Mouse (Mus musculus): ENCODE data around the gene Crtc2. TPM values are rescaled to one million over a fixed set of nuclear protein-coding genes. Genes with fewer than 3 reads are reported as not detected.

The Crtc2 gene
- total and polyA plus RNA-seq, 3 experiments: 7.1 to 66.9 TPM; not detected in 1

GRCm38 (mm10) chr3:90290602-90291001, 36.6 kb downstream of the Crtc2 start:
- H3K27me3 ChIP-seq (ENCODE audit: control insufficient read depth in 1 of 2, insufficient read depth in 2 of 2, low read length in 2 of 2): no peaks in the 10 kb centered on the region
- no peak for DNase-seq (ENCODE audit: low read depth, low spot score)
- peaks cover 26% of the 10 kb centered on the region for H3K79me2 ChIP-seq (ENCODE audit: control insufficient read depth, insufficient read depth, low read length, poor library complexity)
- TF ChIP-seq NELFE (IDR thresholded peaks at IDR 0.05; ENCODE audit: low read depth, low read length): no peak
- no peak for TF ChIP-seq BHLHE40 (IDR thresholded peaks at IDR 0.05; ENCODE audit: borderline replicate concordance, low read depth, low read length)
- TF ChIP-seq MYB (IDR thresholded peaks at IDR 0.05; ENCODE audit: low read depth, low read length): no peak
- TF ChIP-seq KAT2A (conservative IDR thresholded peaks at IDR 0.05; ENCODE audit: low read depth, low read length): no peak
- TF ChIP-seq MYC (IDR thresholded peaks at IDR 0.05; ENCODE audit: low read depth, low read length): no peak
- peak; percentile 9; the same call in 1 of the 2 replicates for TF ChIP-seq SMC3 (IDR thresholded peaks at IDR 0.05; ENCODE audit: low read depth, low read length)
- TF ChIP-seq TAL1 (IDR thresholded peaks at IDR 0.05; ENCODE audit: low read length): no peak
- TF ChIP-seq TBP (IDR thresholded peaks at IDR 0.05; ENCODE audit: low read depth, low read length): no peak
- no peak for TF ChIP-seq TCF12 (IDR thresholded peaks at IDR 0.05; ENCODE audit: low read depth, low read length)
- TF ChIP-seq RAD21 (IDR thresholded peaks at IDR 0.05; ENCODE audit: low read depth, low read length): peak; percentile 12
- peak; percentile 32; the same call in 1 of the 2 replicates for TF ChIP-seq MXI1 (IDR thresholded peaks at IDR 0.05; ENCODE audit: low read depth, low read length)
- no peak for TF ChIP-seq GABPA (IDR thresholded peaks at IDR 0.05; ENCODE audit: low read depth, low read length)
- no peak for TF ChIP-seq ZNF384 (IDR thresholded peaks at IDR 0.05; ENCODE audit: low read depth, low read length)
- TF ChIP-seq SIN3A (IDR thresholded peaks at IDR 0.05; ENCODE audit: low read length): peak; percentile 28; the same call in 1 of the 2 replicates
- TF ChIP-seq CTCF (IDR thresholded peaks at IDR 0.05 in 2 of 3, conservative IDR thresholded peaks at IDR 0.05 in 1 of 3; ENCODE audit: control insufficient read depth in 1 of 3, insufficient read depth in 1 of 3, low read depth in 2 of 3, low read length in 3 of 3, poor library complexity in 1 of 3, severe bottlenecking in 1 of 3): peak in 2 of 3 experiments; percentile 11 to 13; a peak in 1 of 6 replicates
- no peak overlapping the region for H3K27ac ChIP-seq (ENCODE audit: control insufficient read depth, low read depth, low read length)
- peaks cover 0 to 20% of the 10 kb centered on the region in 2 experiments; a peak in 2 of 4 replicates for H3K36me3 ChIP-seq (ENCODE audit: control insufficient read depth in 1 of 2, insufficient read depth in 2 of 2, low read length in 2 of 2)
- peaks cover 11 to 12% of the 10 kb centered on the region in 2 experiments for H3K4me1 ChIP-seq (ENCODE audit: control insufficient read depth in 1 of 2, insufficient read depth in 2 of 2, low read length in 2 of 2)
- H3K9ac ChIP-seq (ENCODE audit: control insufficient read depth, low read depth, low read length, poor library complexity, severe bottlenecking): no peak overlapping the region
- no peaks in the 10 kb centered on the region for H3K9me3 ChIP-seq (replicated peaks; ENCODE audit: insufficient read depth, low read length)
- H3K4me3 ChIP-seq (ENCODE audit: control insufficient read depth in 1 of 2, insufficient read depth in 1 of 2, low read depth in 2 of 2, low read length in 2 of 2): no peak overlapping the region

GRCm38 (mm10) chr3:90291982-90292344, 38.0 kb downstream of the Crtc2 start:
- DNase-seq (ENCODE audit: low read depth, low spot score): no peak
- Histone ChIP-seq H3K27ac (ENCODE audit: control insufficient read depth, low read depth, low read length) (peak overlapping the region; percentile 97), H3K9me3 (replicated peaks; ENCODE audit: insufficient read depth, low read length) (no peaks in the 10 kb centered on the region), H3K4me3 (ENCODE audit: control insufficient read depth in 1 of 2, insufficient read depth in 1 of 2, low read depth in 2 of 2, low read length in 2 of 2) (peak overlapping the region; percentile 72 to 86), H3K27me3 (ENCODE audit: control insufficient read depth in 1 of 2, insufficient read depth in 2 of 2, low read length in 2 of 2) (no peaks in the 10 kb centered on the region), H3K4me1 (ENCODE audit: control insufficient read depth in 1 of 2, insufficient read depth in 2 of 2, low read length in 2 of 2) (peaks cover 14 to 15% of the 10 kb centered on the region in 2 experiments), H3K79me2 (ENCODE audit: control insufficient read depth, insufficient read depth, low read length, poor library complexity) (peaks cover 39% of the 10 kb centered on the region), H3K9ac (ENCODE audit: control insufficient read depth, low read depth, low read length, poor library complexity, severe bottlenecking) (peak overlapping the region; percentile 94), H3K36me3 (ENCODE audit: control insufficient read depth in 1 of 2, insufficient read depth in 2 of 2, low read length in 2 of 2) (peaks cover 0 to 31% of the 10 kb centered on the region in 2 experiments; a peak in 2 of 4 replicates)
- TF ChIP-seq CHD1 (IDR thresholded peaks at IDR 0.05; ENCODE audit: low read depth, low read length) (peak; percentile 91), GATA1 (IDR thresholded peaks at IDR 0.05; ENCODE audit: low read depth, low read length) (no peak), MYC (IDR thresholded peaks at IDR 0.05; ENCODE audit: low read depth, low read length) (peak; percentile 69; the same call in 1 of the 2 replicates), USF2 (IDR thresholded peaks at IDR 0.05; ENCODE audit: borderline replicate concordance in 1 of 2, insufficient read depth in 1 of 2, low read depth in 1 of 2, low read length in 2 of 2) (no peak), MAX (IDR thresholded peaks at IDR 0.05; ENCODE audit: low read length) (peak; percentile 73), BHLHE40 (IDR thresholded peaks at IDR 0.05; ENCODE audit: borderline replicate concordance, low read depth, low read length) (no peak), RCOR1 (IDR thresholded peaks at IDR 0.05; ENCODE audit: low read depth, low read length) (0 out of 2 replicates have a peak, but pooled peaks have one; percentile 37), MXI1 (IDR thresholded peaks at IDR 0.05; ENCODE audit: low read depth, low read length) (peak; percentile 86), MAFK (IDR thresholded peaks at IDR 0.05; ENCODE audit: borderline replicate concordance, low read depth, low read length) (0 out of 2 replicates have a peak, but pooled peaks have one; percentile 10), RAD21 (IDR thresholded peaks at IDR 0.05; ENCODE audit: low read depth, low read length) (no peak), USF1 (IDR thresholded peaks at IDR 0.05; ENCODE audit: low read depth, low read length) (0 out of 2 replicates have a peak, but pooled peaks have one; percentile 36), ELF1 (IDR thresholded peaks at IDR 0.05; ENCODE audit: low read depth, low read length) (no peak)
